In genomic region chr7:83745413-83746106, GRCm38 (mm10) we compare ENCODE assay signal across 8 mouse cellular contexts. TPM values are rescaled to one million over a fixed set of nuclear protein-coding genes. Genes with fewer than 3 reads are reported as not detected.
DNase-seq lines count a peak whose midpoint lies in the region; ATAC-seq and TF ChIP-seq lines count a peak whose summit lies in the region.

TSS of gene Il16 (minus strand) at chr7:83745726.

- no peaks in the 10 kb centered on the region for H3K36me3 ChIP-seq in embryonic facial prominence, embryonic 13.5 days
- no peaks in the 10 kb centered on the region for H3K36me3 ChIP-seq in hindbrain, embryonic 12.5 days
- H3K36me3 ChIP-seq in midbrain, embryonic 15.5 days (replicated peaks): no peaks in the 10 kb centered on the region

- peaks cover 32% of the 10 kb centered on the region for H3K4me1 ChIP-seq in embryonic facial prominence, embryonic 13.5 days
- peaks cover 9% of the 10 kb centered on the region; the same call in 1 of the 2 replicates for H3K4me1 ChIP-seq in hindbrain, embryonic 12.5 days
- H3K4me1 ChIP-seq in midbrain, embryonic 15.5 days: peaks cover 7% of the 10 kb centered on the region; the same call in 1 of the 2 replicates

- no peak within 1 kb of the TSS for H3K27ac ChIP-seq in left cerebral cortex, adult 2 months
- peak within 1 kb of the TSS; percentile 78 for H3K27ac ChIP-seq in embryonic facial prominence, embryonic 13.5 days
- peak within 1 kb of the TSS; percentile 26; the same call in 1 of the 2 replicates for H3K27ac ChIP-seq in hindbrain, embryonic 12.5 days
- no peak within 1 kb of the TSS for H3K27ac ChIP-seq in midbrain, embryonic 15.5 days

- TF ChIP-seq CTCF in left cerebral cortex, adult 2 months (IDR thresholded peaks at IDR 0.05): no peak

- H3K4me2 ChIP-seq in embryonic facial prominence, embryonic 13.5 days: peak within 1 kb of the TSS; percentile 53
- peak within 1 kb of the TSS; percentile 21; the same call in 1 of the 2 replicates for H3K4me2 ChIP-seq in hindbrain, embryonic 12.5 days (replicated peaks)
- H3K4me2 ChIP-seq in midbrain, embryonic 15.5 days: peak within 1 kb of the TSS; percentile 4; the same call in 1 of the 2 replicates

- 34% methylated on average over 20 of the region's 20 CpGs for WGBS in embryonic facial prominence, embryonic 13.5 days
- WGBS in hindbrain, embryonic 12.5 days: 40% methylated on average over 20 of the region's 20 CpGs
- WGBS in midbrain, embryonic 15.5 days: 42% methylated on average over 20 of the region's 20 CpGs

- H3K9ac ChIP-seq in embryonic facial prominence, embryonic 13.5 days: peak within 1 kb of the TSS; percentile 33
- H3K9ac ChIP-seq in hindbrain, embryonic 12.5 days: no peak within 1 kb of the TSS
- no peak within 1 kb of the TSS for H3K9ac ChIP-seq in midbrain, embryonic 15.5 days

- no peaks in the 10 kb centered on the region for H3K9me3 ChIP-seq in embryonic facial prominence, embryonic 13.5 days
- no peaks in the 10 kb centered on the region for H3K9me3 ChIP-seq in hindbrain, embryonic 12.5 days (replicated peaks)
- H3K9me3 ChIP-seq in midbrain, embryonic 15.5 days: no peaks in the 10 kb centered on the region

- no peak for DNase-seq in left cerebral cortex, adult 2 months (ENCODE audit: extremely low spot score in 1 of 2, low spot score in 2 of 2)
- DNase-seq in left cerebral cortex, adult 18-20 months (ENCODE audit: low spot score in 2 of 2): no peak
- DNase-seq in Muller cell, postnatal 12 days (ENCODE audit: inconsistent ontology term): no peak
- no peak for DNase-seq in right cerebral cortex, adult 18-20 months
- DNase-seq in adrenal gland, adult 8-10 months: no peak

- ATAC-seq in embryonic facial prominence, embryonic 13.5 days (ENCODE audit: insufficient number of reproducible peaks, insufficient read depth, low FRiP score, low TSS enrichment, low read depth): no peak
- ATAC-seq in hindbrain, embryonic 12.5 days (ENCODE audit: low FRiP score): no peak
- peak; percentile 28; the same call in 1 of the 2 replicates for ATAC-seq in midbrain, embryonic 15.5 days (replicated peaks)

- intact Hi-C loops in left cerebral cortex, adult 2 months (cut with DNase I): no loop called here

- H3K4me3 ChIP-seq in left cerebral cortex, adult 2 months: 0 out of 2 replicates have a peak within 1 kb of the TSS, but pooled peaks have one; percentile 1
- peak within 1 kb of the TSS; percentile 29 for H3K4me3 ChIP-seq in embryonic facial prominence, embryonic 13.5 days
- no peak within 1 kb of the TSS for H3K4me3 ChIP-seq in hindbrain, embryonic 12.5 days
- H3K4me3 ChIP-seq in midbrain, embryonic 15.5 days: no peak within 1 kb of the TSS

- H3K27me3 ChIP-seq in embryonic facial prominence, embryonic 13.5 days: no peaks in the 10 kb centered on the region
- H3K27me3 ChIP-seq in hindbrain, embryonic 12.5 days: no peaks in the 10 kb centered on the region
- no peaks in the 10 kb centered on the region for H3K27me3 ChIP-seq in midbrain, embryonic 15.5 days (replicated peaks)

RNA-seq across cellular contexts. Expression of gene Il16, which starts in this region (rescaled TPM):
- 1 to 10 TPM; 2.2 to 2.4 TPM for total RNA-seq in left cerebral cortex, adult 2 months (2021)
- 1 to 10 TPM; 2.3 to 2.5 TPM for total RNA-seq in left cerebral cortex, adult 18-20 months (2021)
- 4.7 and 4.9 TPM in 2 replicates for polyA plus RNA-seq in embryonic facial prominence, embryonic 13.5 days (2015; fragmentation: Nextera tagmentation; extraction: Ambion mirVana)
- polyA plus RNA-seq in hindbrain, embryonic 12.5 days (2016; fragmentation: Nextera tagmentation; extraction: Ambion mirVana): 1.9 and 2.0 TPM in 2 replicates
- 0.93 and 1.3 TPM in 2 replicates for polyA plus RNA-seq in midbrain, embryonic 15.5 days (2015; fragmentation: Nextera tagmentation; extraction: Ambion mirVana)
- 1 to 10 TPM; 4.9 to 9.2 (median 6.5) TPM for total RNA-seq in adrenal gland, adult 8-10 months (2022)

Comparison
In these comparisons a context has a peak if more than half of its experiments do, and no peak if none do; other contexts are left out.
1. H3K27ac ChIP-seq: peak in embryonic facial prominence, embryonic 13.5 days (single experiment) and hindbrain, embryonic 12.5 days (single experiment); none in left cerebral cortex, adult 2 months (single experiment) and midbrain, embryonic 15.5 days (single experiment).
2. H3K4me3 ChIP-seq: peak in left cerebral cortex, adult 2 months (single experiment) and embryonic facial prominence, embryonic 13.5 days (single experiment); none in hindbrain, embryonic 12.5 days (single experiment) and midbrain, embryonic 15.5 days (single experiment).
3. Peak in every context shown above with its lines, with median percentiles within 50 percentile points of each other: H3K4me2 ChIP-seq.